Mouse (Mus musculus) liver, adult 2 months (tissue): ENCODE data around the gene Rpl27a. TPM values are rescaled to one million over a fixed set of nuclear protein-coding genes. Genes with fewer than 3 reads are reported as not detected.
A peak's percentile ranks its signal among the peaks of the same experiment; 100 is the strongest.

Experiments used
- DNase-seq: peaks from one replicate; pipeline ENCODE4 v3.0.0-alpha.2; 2011; ENCODE audit warnings: low read depth, low spot score; ENCODE audit errors: extremely low read depth
- H3K27ac ChIP-seq: fragments of 200-500 bp; replicated peaks from 2 replicates; pipeline ENCODE4 v1.5.1; 2012; ENCODE audit warnings: low read depth, mild to moderate bottlenecking, control low read depth, inconsistent platforms, low read length; ENCODE audit not compliant: insufficient read depth
- H3K27me3 ChIP-seq: fragments of 200-500 bp; 2 replicates; pipeline ENCODE4 v1.6.1; 2012; ENCODE audit warnings: mild to moderate bottlenecking, moderate library complexity, low read length, inconsistent platforms; ENCODE audit not compliant: control insufficient read depth, insufficient read depth
- H3K36me3 ChIP-seq: fragments of 200-500 bp; 2 replicates; pipeline ENCODE4 v1.6.1; 2012; ENCODE audit warnings: low read length, inconsistent platforms; ENCODE audit not compliant: control insufficient read depth, insufficient read depth
- H3K4me1 ChIP-seq: fragments of 200-500 bp; 2 replicates; pipeline ENCODE4 v1.6.1; 2011; ENCODE audit warnings: low read length; ENCODE audit not compliant: control insufficient read depth, insufficient read depth
- H3K4me3 ChIP-seq: fragments of 200-500 bp; 2 replicates; pipeline ENCODE4 v1.5.1; 2011; ENCODE audit warnings: low read depth, mild to moderate bottlenecking, control low read depth, low read length, moderate library complexity; ENCODE audit not compliant: insufficient read depth
- H3K79me2 ChIP-seq: fragments of 200-500 bp; 2 replicates; pipeline ENCODE4 v1.6.1; 2012; ENCODE audit warnings: inconsistent platforms, mild to moderate bottlenecking, low read length, moderate library complexity; ENCODE audit not compliant: control insufficient read depth, insufficient read depth
- H3K9ac ChIP-seq: fragments of 200-500 bp; 2 replicates; pipeline ENCODE4 v1.6.1; 2012; ENCODE audit warnings: low read depth, mild to moderate bottlenecking, control low read depth, inconsistent platforms, low read length
- CTCF ChIP-seq: fragments of 200-500 bp; IDR thresholded peaks from 2 replicates; pipeline ENCODE4 v1.5.1; 2011; ENCODE audit warnings: low read depth, low read length, control low read depth
- POLR2A ChIP-seq: fragments of 200-500 bp; IDR thresholded peaks from 2 replicates; pipeline ENCODE4 v1.6.1; 2011; ENCODE audit warnings: low read length, control low read depth; ENCODE audit not compliant: insufficient read depth; ENCODE audit errors: extremely low read depth
- WGBS: fragments of 180-500 bp; shearing (Covaris S2); methylation state at CpG from one replicate; pipeline ENCODE4 v1.1.7; 2018; 5-methylcytosine and 5-hydroxymethylcytosine counted together
- polyA plus RNA-seq: library from polyadenylated mRNA; depleted of rRNA; stranded (reverse); fragments of >200 nt; gene quantifications from 2 replicates; pipeline ENCODE4 v1.2.3, GENCODE M21; 2012; rRNA removed
- total RNA-seq: library from RNA; depleted of rRNA; stranded (reverse); fragments of >200 nt; gene quantifications from 2 replicates; pipeline ENCODE4 v1.2.3, GENCODE M21; 2014; rRNA removed

The Rpl27a gene
- total RNA-seq (318 and 380 TPM in 2 replicates), polyA plus RNA-seq (251 and 255 TPM in 2 replicates)

DNA sequence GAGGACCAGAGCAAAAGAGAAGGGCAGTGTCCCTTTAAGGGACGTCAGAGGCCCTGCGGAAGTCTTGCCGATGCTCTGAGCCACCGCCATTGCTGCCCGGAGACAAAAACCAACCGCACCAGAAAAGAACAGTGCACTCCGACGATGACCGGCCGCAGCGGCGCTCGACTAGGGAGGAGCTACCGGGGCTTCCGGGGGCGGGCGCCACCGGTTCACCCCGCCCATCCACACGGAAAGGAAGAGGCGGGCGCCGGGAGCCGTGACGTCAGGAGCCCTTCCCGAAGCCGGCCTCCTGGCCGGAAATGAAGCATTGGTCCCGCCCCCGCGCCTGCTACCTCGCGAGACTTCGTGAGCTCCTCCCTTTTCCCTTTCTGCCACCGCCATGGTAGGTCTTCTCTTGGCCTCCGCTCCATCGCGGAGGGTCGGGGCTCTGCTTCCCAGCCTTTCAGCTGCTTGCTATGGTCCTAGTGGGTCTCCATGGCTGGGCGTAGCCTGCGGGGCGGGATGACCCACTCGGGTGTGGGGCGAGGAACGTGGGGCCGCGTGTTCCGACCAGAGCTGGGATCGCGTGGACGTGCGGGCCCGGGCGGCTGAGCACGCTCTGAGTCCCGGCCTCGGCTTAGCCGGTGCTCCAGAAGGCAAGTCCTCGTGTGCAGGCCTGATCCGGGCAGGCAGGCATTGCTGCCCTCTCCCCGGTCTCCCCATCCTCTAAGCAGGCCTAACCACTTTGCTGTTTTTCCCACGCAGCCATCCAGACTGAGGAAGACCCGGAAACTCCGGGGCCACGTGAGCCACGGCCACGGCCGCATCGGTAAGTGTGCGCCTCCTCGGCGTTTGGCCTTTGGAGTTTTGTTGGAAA is at the start of gene Rpl27a:
Rpl27a (plus strand) TSS at position 310 of the 859 bp plus-strand sequence.
- Histone ChIP-seq H3K36me3 (peaks cover 33% of the 10 kb centered on the region), H3K4me1 (peaks cover 14% of the 10 kb centered on the region), H3K79me2 (peaks cover 10% of the 10 kb centered on the region; the same call in 1 of the 2 replicates), H3K4me3 (peak within 1 kb of the TSS; percentile 93), H3K9ac (peak within 1 kb of the TSS; percentile 97), H3K27me3 (no peaks in the 10 kb centered on the region), H3K27ac (peak within 1 kb of the TSS; percentile 90)
- WGBS: under 1% methylated on average over 71 of the region's 72 CpGs
- DNase-seq: peak; percentile 85
- no peak for TF ChIP-seq CTCF
- peak; percentile 91 for TF ChIP-seq POLR2A

DNA sequence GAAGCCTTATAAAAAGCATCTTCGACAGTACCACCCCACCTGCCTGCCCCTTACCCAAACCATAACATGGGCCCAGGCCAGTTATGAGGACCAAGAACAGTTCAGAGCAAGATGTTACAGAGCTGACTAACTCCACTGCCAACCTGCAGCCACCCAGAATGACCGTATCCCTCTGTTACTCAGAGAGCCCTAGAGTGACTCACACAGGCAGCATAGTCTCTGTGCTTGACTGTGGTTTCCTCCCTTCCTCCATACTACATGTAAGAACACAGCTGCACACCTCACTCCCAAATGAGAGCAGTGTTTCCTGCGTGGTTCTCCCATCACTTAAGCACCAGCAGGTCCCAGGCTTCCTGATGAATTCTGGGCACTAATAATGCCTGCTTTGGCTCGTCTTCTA is 48.2 kb upstream of the Rpl27a start:
- H3K36me3 ChIP-seq: no peaks in the 10 kb centered on the region
- TF ChIP-seq CTCF (no peak), POLR2A (no peak)
- 65% methylated on average over 4 of the region's 4 CpGs for WGBS

DNA sequence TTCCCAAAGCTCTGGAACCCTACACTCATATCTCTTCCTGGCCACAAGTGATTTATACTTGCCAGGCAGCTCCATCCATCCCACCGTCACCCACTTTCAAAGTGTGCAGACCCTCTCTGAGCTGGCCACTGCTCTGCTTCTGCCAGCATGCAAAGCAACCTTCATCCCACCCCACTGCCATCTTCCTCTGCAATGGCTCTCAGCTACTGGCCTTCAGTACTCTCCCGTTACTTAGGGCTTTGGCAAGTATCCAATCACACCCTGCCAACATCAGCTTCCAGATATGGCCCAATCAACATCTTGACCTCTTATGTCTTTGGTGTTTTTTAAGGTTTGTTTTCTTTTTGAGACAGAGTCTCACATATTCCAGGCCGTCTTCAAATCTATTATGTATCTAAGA is 41.0 kb upstream of the Rpl27a start:
- H3K9ac ChIP-seq: no peak overlapping the region
- no peak overlapping the region for H3K4me3 ChIP-seq
- H3K4me1 ChIP-seq: no peaks in the 10 kb centered on the region
- 63% methylated on average over 3 of the region's 3 CpGs for WGBS
- no peak for TF ChIP-seq POLR2A
- no peak for TF ChIP-seq CTCF
- no peaks in the 10 kb centered on the region for H3K36me3 ChIP-seq
- H3K27ac ChIP-seq: no peak overlapping the region
- DNase-seq: no peak
- H3K27me3 ChIP-seq: no peaks in the 10 kb centered on the region
- no peaks in the 10 kb centered on the region for H3K79me2 ChIP-seq

More for the DNA sequence above, 48.2 kb upstream of the Rpl27a start:
- Histone ChIP-seq H3K27me3 (0 out of 2 replicates have a peak, but pooled peaks cover 2% of the 10 kb centered on the region), H3K9ac (no peak overlapping the region), H3K27ac (no peak overlapping the region), H3K79me2 (no peaks in the 10 kb centered on the region), H3K4me1 (no peaks in the 10 kb centered on the region), H3K4me3 (no peak overlapping the region)
- DNase-seq: no peak

DNA sequence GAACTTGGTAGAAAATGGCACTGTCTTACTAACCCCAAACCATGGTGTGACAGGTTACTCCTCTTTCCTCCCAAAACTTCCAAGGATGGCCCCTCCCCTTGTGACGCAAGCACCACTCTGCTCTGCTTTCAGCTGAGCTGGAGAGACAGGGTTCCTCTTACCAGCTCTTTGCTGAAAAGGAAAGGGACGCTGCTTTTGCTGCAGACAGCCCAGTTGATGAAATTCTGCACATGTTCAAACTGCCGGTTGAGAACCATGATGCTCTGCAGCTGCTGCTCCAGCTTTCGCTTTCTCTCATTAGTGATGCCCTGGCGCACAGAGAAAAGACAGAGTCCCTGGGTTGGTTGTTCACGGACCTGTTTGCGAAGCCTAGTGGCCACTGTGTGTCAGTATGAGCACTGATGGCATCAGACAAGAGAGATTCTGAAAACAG is 38.2 kb upstream of the Rpl27a start:
- no peak for DNase-seq
- no peak for TF ChIP-seq POLR2A
- TF ChIP-seq CTCF: no peak
- Histone ChIP-seq H3K9ac (no peak overlapping the region), H3K27me3 (no peaks in the 10 kb centered on the region), H3K79me2 (no peaks in the 10 kb centered on the region), H3K4me3 (no peak overlapping the region), H3K4me1 (no peaks in the 10 kb centered on the region), H3K27ac (no peak overlapping the region), H3K36me3 (no peaks in the 10 kb centered on the region)
- 39% methylated on average over 7 of the region's 7 CpGs for WGBS

DNA sequence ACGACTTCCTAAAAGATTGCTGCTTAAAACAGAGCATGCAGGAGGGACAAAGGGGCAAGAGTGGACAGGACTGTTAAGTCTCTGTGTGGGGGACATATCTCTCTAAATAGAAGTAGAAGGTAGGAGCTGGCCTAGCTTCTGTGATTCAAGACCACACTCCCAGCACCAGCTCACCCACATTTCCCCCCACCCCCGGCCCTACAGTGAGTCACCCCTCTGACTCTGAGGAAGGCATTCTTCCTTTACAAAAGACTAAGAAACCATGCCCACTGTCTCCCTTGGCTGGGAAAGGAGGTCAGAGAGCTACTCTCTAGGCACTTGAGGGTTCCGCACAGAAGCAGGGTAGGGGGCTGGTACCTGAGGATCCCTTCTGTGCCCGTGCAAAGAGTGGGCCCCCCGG is 34.7 kb upstream of the Rpl27a start:
- H3K27me3 ChIP-seq: no peaks in the 10 kb centered on the region
- H3K36me3 ChIP-seq: no peaks in the 10 kb centered on the region
- H3K79me2 ChIP-seq: no peaks in the 10 kb centered on the region
- no peaks in the 10 kb centered on the region for H3K4me1 ChIP-seq
- no peak overlapping the region for H3K9ac ChIP-seq
- TF ChIP-seq CTCF (no peak), POLR2A (no peak)
- 73% methylated on average over 5 of the region's 5 CpGs for WGBS
- no peak overlapping the region for H3K4me3 ChIP-seq
- H3K27ac ChIP-seq: no peak overlapping the region
- no peak for DNase-seq

GRCm38 (mm10) chr7:109492616-109493318 is 26.2 kb upstream of the Rpl27a start:
- H3K4me1 ChIP-seq: no peaks in the 10 kb centered on the region
- H3K79me2 ChIP-seq: no peaks in the 10 kb centered on the region
- H3K27me3 ChIP-seq: peaks cover 3% of the 10 kb centered on the region; the same call in 1 of the 2 replicates
- H3K36me3 ChIP-seq: no peaks in the 10 kb centered on the region
- H3K4me3 ChIP-seq: no peak overlapping the region
- no peak overlapping the region for H3K27ac ChIP-seq
- 68% methylated on average over 18 of the region's 18 CpGs for WGBS
- no peak for DNase-seq
- TF ChIP-seq CTCF (no peak), POLR2A (no peak)
- H3K9ac ChIP-seq: no peak overlapping the region
